Mouse (Mus musculus) ovary, postnatal 14 days (tissue): ENCODE data around the gene Man1a.

ENCODE experiments used
- DNase-seq: peaks from one replicate; pipeline ENCODE4 v3.0.0; 2022; ENCODE audit warnings: low spot score

Gene Man1a

GRCm38 (mm10) chr10:53914974-53915609, 161.3 kb downstream of the Man1a start:
- no peak for DNase-seq

GRCm38 (mm10) chr10:53913546-53914312, 162.7 kb downstream of the Man1a start:
- no peak for DNase-seq

- no peak for DNase-seq
Measured at GRCm38 (mm10) chr10:53889512-53889911, 186.9 kb downstream of the Man1a start.

GRCm38 (mm10) chr10:53888382-53889110, 187.9 kb downstream of the Man1a start:
- no peak for DNase-seq

GRCm38 (mm10) chr10:53886475-53886874, 189.9 kb downstream of the Man1a start:
- DNase-seq, result no peak

GRCm38 (mm10) chr10:53881310-53881709, 195.1 kb downstream of the Man1a start:
- no peak for DNase-seq

GRCm38 (mm10) chr10:53875896-53876295, 200.5 kb downstream of the Man1a start:
- no peak for DNase-seq

- DNase-seq, result no peak
Measured at GRCm38 (mm10) chr10:53874191-53874590, 202.2 kb downstream of the Man1a start.

GRCm38 (mm10) chr10:53863486-53864357, 212.7 kb downstream of the Man1a start:
- DNase-seq, result peak; percentile 51

- no peak for DNase-seq
Measured at GRCm38 (mm10) chr10:53859879-53860278, 216.5 kb downstream of the Man1a start.

- DNase-seq, result no peak
Measured at GRCm38 (mm10) chr10:53859224-53859623, 217.2 kb downstream of the Man1a start.
